Mouse (Mus musculus): Measurements from ENCODE around the gene March1.
"Not testable (repeated sequence)": the region's sequence is repeated elsewhere in the genome, so short reads cannot be mapped to it uniquely, and the experiment has no call there.

March1 gene

DNA sequence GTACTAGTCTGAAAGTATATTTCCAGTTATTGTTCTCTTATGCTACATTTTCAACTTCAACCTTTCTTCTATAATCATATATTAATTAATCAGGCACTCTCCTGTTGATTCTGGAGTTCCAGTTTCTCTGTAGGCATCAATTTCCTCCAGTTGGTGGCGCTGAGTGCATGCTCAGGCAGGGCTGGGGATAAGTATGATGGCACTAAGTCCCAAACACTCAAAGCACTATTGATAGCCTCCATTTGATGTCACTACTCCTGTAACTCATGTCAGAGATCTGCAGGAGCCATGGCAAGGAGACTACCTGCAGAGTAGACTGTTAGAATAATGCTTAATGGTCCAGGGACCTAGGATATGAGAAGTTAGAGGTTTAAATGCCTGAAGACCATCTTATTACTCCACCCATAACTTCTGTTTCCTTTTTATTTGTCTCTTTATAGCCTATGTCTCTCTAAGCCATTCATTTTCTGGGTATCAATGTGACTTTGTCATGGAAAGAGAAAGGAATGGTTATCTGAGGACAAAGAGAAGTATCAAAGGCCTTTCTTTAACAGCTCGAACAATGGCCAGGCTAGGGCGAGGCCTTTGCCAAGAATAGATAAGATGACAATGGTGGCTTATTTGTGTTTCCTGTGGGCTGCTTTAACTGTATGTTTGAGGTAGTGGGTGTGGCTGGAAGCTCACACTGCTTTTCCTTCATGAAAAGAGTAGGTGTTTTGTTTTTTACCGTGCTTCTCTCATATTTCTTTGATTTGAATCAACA is 705.5 kb downstream of the March1 start:
- DNase-seq = peak in 1 of 2 experiments; percentile 38

DNA sequence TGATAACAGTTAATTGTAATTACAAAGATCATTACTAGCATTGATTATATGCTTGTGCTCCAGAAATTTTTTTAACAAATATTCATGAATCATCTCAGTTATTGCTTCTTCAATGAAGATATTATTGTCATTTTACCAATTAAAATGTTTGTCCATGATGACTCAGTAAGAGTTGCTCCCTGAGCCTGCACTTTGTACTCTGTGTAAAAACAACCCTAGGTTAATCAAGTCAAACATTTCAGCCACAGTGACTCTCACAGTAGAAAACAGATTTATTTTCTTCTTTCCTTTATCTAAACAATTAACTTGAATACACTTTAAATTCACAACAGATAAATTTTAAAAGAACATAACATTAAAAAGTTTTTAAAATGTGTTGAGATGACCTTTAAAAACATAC is 708.7 kb downstream of the March1 start:
- DNase-seq = no peak

DNA sequence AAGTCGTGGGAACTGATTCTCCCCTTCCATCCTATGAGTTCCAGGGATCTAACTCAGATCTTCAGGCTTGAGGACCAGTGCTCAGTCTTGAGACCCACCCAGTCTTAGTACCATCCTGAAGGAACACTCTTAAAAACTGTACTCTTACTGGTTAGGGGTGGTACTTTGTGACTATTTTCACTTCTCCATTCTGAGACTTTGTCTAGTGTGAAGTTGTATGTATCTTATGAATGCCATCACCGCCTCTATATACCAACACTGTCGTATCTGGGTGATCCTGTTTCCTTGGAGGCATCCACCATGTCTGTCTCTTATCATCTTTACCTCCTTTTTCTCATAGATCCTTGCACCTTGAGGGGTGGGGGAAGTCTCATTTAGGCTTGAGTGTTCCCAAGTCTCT is 714.5 kb downstream of the March1 start:
- DNase-seq = no peak

DNA sequence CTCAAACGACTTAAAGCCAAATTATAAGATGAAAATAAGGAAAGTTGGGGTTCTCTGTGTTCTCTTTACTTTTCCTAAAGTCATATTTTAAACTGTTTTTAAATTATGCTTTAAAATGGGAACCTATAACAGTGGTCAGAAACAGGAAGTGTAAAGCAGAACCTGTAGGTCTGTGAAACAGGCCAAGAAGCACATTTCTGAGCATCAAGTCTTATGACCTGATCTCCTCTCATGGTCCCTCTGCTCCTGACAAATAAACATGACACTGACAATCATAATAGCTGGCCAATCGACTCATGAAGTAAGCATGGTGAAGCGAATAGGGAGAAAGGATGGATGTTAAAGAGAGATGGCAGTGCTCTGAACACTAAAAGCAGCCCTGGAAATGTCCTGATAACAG is 716.6 kb downstream of the March1 start:
- DNase-seq = no peak

DNA sequence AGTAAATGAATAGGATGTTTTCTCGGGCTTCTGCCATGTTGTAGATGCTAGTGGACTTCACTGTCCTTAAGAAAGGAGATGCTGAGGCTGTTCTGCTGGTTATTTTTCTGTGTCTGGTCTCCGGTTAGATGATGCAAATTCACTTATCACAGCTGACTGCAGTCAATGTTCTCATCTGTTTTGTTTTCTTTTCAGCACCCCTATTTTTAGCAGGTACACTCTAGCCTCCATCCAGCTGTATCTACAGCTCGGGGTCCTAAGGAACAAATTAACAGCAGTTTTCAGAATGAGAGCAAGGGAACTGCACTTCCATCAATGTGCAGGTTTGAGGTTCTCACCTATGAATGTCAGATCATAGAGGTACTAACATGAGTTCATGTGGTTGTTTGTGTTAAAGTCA is 721.9 kb downstream of the March1 start:
- DNase-seq = no peak

DNA sequence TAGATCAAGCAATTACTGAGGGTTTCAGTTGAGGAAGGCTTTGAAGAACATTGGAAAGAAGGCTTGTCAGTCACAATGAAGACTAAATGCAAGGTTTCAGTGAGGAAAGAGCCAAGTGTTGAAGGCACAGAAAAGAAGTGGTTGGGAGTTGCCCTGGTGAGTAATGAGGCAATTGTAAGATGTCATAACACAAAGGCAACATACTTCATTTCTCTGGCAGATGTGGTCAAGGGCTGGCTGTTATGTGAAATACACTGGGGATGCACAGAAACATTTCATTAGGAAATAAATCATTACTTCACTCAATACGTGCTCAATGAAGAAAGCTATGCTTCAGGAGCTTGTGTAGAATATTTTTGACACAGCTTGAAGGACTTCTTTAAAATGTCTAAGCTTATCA is 725.2 kb downstream of the March1 start:
- DNase-seq = no peak

DNA sequence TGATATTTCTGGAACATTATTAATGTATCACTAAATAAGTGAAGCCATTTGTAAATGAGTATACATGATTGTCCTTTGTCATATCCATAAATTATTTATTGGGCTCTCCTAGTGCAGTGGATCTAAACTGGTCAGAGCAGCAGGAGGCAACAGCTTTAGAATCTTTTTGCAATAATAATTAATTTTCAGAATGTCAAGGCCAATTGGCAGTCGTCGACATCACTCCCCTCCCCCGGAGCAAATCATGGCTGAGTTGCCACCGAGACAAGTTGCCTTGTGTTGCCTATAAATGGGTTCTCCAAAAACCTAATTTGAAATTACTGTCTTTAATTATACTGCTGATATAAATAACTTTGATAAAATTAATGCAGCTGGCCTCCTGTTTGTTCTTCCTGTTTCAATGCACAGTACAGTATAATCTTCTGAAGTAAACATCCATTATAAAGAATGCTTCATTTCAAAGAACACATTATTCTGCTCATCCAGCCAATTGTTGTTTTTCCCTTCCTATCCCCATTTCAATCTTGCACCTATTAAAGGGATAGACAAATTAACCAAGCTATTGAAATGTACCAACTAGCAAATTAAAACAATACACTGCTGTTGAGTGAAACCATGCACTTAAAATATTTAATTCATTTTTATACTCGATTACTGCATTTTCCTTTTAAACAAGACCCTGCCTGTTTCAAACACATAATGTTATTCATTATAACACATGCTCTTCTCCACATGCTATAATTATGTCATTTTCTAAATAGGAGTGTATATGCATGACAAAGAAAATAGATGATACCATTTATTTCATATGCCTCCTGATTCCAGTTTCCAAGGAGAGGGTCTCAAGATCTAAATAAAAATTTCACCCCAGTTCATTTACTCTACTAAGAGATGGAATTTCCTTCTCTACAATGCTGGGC is 745.4 kb downstream of the March1 start:
- DNase-seq = no peak

DNA sequence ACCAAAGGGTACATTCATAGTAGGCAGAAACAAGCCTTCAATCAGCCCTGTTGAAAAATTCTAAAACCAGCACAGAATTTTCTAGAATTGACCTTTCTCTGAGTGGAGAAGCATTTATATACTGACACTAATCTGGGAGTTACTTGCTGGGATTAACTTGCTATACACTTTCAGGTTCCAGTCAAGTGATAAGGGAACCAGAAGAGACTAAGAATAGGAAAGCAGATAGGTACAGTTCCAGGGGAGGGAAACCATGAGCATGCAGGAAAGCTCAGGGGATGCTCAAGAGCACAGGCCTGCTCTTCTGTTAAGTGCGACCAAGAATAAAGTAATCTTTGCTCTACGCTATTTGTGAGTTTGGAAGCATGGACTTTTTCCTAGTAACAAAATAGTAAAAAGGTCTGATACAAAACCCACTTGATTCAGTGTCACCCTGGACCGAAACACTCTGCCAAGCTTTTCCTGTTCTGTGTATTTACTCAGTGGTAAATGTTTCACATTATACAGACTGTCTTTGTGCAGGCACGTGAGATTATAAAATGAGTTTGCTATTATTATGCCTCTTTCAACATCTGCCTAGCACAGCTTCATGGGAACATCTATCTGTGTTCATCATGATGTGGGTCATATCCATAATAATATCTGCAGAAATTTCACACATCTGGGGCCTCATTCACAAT is 766.1 kb downstream of the March1 start:
- no peak for DNase-seq

DNA sequence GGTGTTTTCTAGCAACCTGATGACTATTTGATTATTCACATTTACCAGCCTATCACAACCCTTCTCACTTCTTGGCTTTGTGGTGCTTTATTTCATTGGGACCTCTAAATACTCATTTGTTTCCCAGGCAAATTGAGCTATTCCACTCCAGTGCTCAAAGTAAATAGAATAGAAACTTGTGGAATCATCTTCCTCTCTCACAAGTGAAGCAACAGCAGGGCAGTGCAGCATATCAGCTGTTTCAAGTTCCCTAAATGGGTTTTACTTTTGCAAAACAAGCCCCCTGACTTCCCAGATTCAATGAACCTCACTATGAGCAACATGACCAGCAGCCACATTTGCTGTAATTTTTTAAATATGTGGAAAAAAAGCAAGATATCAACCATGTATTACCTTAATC is 768.3 kb downstream of the March1 start:
- peak in 1 of 2 experiments; percentile 6 for DNase-seq

DNA sequence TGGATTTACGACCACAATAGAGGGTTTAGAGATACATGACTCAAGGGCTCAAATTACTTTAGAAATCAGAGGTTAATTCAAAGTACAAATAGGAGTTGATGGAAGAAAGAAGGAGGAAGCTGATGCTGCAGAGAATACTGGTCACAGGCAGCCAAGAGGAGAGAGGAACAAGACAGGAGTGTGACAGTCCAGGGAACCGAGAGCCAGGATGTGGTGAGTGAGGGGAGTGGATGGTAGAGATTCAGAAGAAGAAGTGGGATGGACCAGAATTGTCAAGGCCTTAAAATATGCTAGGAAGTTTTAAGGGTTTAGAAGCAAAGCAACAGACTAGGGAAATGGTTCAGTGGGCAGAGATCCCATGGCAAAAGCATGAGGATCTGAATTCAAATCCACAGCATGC is 771.0 kb downstream of the March1 start:
- peak in 1 of 2 experiments; percentile 6 for DNase-seq

DNA sequence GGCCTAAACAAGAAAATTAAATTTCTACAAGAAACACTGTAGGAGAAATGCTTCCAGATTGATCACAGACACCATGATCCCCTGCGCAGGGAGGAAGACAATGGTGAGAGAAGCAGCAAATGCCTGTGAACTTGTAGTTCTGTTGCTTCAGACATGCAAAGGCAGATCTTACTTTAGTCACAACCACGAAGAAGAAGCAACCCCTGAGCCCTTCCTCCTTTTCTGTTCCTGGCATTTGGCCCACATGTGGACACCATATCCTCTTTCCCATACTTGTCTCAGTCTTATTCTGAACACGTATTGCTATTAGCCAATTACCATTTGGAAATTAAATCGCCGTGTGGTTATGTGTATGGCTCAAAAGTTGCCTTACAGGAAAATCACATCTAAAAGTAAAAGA is 773.9 kb downstream of the March1 start:
- DNase-seq = peak in 1 of 2 experiments; percentile 49

DNA sequence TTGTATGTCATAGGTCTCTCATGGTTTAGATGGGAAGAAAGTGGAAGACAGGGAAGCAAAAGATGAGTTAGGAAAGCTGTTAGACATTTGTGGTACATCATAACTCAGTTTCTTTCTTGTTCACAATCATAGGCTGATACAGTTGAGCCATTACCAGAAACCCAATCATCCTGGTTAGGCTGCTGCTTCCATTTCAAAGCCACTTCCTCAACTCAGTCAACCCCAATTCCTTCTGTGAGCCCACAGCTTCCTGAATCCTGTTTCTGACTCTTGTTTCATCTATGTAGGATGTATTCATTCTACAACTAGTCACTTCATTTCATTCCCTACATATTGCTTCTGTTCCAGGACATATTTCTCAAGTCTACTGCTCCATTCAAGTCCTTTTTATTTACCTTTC is 775.2 kb downstream of the March1 start:
- no peak for DNase-seq

DNA sequence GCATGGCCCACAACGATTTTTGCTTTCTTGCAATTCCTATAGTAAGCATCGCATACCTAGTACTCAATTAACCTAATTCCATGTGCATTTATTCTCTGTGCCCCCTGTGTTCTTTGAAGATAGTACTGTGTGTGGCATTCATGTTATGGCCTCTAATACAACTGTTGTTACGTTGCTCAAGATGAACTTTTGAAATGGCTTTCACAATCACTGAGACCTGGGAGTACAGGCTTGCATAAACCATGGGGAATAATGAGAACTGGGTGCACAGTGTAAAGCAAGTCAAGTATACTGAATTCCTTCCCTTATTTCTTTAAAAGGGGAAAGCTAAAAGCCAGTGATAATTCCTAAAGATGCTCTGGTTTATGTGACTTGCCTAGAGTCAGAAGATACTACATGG is 776.4 kb downstream of the March1 start:
- DNase-seq = no peak

DNA sequence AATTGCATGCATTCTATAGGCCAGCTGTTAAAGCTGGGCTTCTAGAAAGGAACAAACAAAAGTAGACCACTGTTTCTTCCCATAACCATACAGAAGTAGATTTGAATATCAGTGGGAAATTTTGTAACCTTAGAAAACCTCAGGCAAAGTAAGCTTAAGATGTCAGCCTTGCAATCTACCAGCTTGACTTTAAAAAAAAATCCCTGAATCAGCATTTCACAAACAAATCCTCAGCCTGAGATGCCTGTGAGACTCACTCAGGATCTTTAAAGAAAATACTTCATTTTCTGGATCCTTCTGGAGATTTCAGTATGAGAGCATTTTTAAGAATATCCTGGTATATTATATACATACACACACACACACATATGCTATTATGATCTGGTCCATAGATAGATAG is 780.1 kb downstream of the March1 start:
- no peak for DNase-seq

DNA sequence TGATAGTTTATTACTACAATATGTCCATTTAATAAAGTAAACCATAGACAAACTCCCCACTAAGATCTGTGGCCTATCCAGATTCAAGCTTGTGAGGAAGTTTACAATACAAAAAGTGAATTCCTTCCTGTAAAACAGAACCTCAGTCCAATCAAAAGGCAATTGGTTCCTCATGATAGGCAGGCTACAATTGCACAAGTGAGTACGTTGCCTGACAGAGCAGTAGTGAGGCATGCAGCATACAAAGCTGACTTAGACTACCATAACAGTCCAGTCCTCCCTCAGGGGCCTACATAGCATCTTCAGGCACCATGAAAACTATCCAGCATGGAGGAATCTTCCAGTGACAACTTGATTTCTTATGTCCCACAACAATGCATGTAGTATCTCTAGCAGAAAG is 782.4 kb downstream of the March1 start:
- no peak for DNase-seq

DNA sequence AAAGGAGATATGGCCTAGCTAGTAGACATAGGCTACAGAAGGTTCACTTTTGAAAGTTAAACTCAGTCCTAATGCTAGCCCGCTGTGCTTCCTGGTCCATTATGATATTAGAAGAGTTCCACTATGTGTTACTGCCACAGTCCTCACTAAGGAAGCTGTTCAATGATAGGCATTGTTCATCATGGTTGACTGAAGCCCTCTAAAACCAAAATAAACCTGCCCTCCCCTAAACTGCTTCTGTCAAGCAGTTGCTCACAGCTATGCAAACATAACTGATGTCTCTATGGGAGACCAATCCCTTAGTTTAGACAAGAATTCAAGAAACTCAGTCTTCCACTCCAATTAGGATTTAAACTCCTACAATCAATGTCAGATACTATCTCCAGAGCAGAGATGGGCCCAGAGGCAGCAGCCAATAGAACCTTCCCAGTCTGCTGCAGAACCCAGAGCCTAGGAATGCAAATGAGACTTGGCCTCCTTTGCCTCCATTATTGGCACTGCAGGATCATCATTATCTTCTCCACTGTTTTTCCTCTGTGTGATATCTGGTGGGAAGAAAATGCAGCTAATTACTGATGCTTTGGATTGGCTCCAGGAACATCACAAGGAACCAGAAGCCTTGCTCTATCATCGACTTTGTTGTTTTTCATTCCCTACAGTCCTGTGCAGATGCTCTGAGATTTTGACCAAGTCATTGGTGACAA is 787.2 kb downstream of the March1 start:
- DNase-seq = no peak

DNA sequence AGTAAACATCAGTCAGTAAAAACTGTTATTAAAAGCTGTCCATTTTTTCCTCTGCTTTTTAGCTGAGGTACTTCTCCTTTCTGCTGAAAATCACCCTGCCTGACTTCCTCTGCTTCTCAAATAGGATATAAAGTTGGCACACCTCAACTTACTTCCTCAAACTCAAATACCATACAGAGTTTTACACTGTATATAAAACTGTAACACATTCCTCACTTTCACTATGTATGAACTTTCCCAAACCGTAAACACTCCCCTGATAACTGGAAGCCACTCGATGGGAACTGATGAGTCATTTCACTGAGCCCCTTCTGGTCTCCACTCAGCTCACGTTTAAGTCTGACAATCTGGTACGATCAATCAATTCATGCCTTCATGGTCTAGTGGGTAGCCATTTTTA is 788.1 kb downstream of the March1 start:
- DNase-seq = not testable (repeated sequence)

DNA sequence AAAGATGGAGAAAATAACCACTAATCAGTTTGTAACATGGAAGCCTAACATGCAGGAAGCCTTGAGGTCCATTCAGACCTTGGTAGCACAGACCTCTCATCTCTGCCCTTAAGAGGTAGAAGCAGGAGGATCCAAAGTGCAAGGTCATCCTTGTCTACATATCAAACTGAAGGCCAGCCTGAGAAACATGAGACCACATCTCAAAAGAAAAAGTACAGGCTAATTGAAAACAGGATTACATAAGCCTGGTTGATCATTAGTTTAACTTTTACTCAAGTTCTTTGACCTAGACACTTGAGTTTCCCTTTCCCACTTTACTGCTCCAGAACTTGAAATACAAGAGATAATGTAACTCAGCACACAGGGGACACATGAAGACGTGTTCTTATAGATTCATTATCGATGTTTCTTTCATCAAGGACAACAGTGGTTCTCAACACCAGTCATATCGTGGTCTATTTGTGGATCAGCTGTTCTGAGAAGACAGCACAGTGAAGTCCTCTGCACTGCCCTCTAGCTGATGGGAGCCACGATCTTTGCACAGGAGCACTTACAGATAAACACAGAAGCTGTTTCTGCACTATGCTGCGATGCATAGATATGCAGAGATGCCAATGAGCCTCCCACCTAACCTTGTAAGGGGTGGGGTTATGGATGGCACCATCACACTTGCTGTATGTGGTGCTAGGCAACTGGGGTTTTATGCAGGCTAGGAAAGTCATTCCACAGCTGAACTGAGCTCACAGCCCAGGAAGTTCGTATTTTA is 789.1 kb downstream of the March1 start:
- DNase-seq = no peak

DNA sequence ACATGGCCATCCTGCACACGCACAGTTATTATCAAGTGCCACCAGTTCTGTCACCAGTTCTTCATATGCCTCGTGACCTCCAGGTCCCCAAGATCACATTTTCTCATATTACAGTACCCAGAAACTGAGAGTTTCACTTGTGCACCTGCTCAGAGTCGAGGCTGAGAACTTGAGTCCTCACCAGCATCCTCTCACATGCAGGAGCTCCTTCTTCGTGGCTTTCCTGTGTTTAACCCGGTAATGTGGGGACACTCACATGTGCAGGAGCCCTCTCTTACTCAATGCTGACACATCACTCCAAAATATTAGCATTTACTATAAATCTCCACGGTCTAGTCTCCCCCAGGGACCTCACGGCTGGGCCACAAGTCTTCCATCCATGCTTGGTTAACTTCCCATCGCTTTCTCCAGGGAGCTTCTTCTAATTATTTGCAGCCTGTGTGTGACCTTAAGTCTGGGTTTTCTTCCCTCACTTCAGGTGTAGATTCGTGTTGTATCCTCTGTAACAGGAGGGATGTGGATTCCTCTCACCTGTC is 792.4 kb downstream of the March1 start:
- DNase-seq = no peak

DNA sequence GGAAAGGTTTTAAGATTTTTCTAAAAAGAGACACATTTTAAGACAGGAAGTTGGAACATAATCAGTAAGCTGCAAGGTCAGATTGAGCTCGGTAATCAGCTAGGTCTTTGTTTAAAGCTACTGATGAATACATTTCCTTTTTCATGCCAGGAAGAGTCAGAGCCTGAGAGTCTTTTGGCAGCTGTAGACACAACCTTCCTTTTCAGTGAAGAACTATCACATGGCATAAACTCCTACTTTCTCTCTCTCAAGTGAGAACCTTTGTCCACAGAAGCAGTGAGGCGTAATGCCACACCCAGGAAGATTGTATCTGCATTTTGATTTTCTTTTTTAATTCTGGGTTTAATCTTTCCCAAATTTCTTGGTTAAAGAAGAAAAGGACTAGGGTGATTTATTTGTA is 795.4 kb downstream of the March1 start:
- DNase-seq = no peak

DNA sequence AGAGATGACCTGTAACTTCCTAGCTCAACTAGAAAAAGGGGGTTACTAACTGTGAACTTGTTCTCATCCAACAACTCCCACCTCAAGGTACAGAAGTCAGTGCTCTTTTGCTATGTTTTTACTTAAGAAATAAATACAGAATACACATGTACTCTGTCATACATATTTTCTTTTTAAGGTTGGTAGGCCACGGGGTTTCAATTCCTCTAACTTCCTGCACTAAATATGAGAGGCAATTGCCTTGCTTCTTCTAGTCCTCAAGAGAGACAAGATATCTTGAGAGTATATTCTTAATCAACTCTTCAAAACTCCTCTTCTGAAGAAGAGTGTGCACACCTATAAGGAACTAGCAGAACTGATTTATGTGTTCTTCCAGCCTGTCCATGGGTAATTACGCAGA is 797.5 kb downstream of the March1 start:
- DNase-seq = no peak

DNA sequence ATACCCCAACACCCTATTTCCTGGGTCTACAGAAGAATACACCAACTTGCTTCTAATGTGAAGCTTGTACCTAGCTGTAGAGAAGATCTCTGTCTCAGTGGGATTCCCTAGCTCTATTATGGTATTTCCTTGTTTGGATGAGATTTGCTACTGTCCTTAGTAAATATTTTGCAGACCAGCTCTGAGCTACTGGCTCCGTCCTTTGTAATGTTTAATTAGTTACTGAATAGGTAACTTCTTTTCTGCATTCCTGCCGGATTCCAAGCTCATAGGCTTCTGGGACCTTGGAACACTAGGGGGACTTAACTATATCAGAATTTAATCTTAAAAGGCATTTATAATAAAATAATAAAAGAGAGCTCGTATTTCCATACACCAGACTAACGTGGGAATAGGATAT is 799.9 kb downstream of the March1 start:
- not testable (repeated sequence) for DNase-seq

Measured in lung, postnatal 4 days (tissue).